Mouse (Mus musculus): ENCODE measurements at regions not wholly inside any gene's neighbourhood (a gene's known extent, or its start where the extent isn't known, plus 50 kb on each side); places are given as distances from the start of the nearest gene placed in this dataset.

DNA sequence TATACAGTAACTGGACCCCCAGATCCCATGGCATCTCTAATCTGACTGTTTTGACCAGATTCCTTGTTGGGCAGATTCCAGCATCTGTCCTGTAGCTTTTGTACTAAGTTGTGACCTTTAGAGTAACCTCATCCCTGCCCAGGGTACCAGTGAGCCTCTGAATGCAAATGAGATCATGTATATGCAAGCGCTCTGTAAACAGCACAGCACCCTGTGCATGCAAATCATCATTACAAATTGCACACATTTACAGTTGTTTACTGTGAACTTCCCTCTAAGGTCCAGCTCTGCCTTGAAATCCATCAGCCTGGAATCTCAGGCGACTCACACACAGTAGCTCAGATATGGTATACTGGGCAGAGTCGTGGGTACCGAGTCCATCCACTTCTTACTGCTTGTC lies 258.6 kb upstream of the Dusp10 start:
- no peaks in the 10 kb centered on the region for H3K36me3 ChIP-seq (ENCODE audit: control insufficient read depth in 1 of 2, insufficient read depth in 2 of 2, low read length in 2 of 2)
- TF ChIP-seq BHLHE40 (IDR thresholded peaks at IDR 0.05; ENCODE audit: borderline replicate concordance, low read depth, low read length) (no peak), ETS1 (IDR thresholded peaks at IDR 0.05; ENCODE audit: low read depth, low read length) (no peak), CHD2 (IDR thresholded peaks at IDR 0.05; ENCODE audit: low read length) (no peak), MAX (IDR thresholded peaks at IDR 0.05; ENCODE audit: low read length) (no peak), ZNF384 (IDR thresholded peaks at IDR 0.05; ENCODE audit: low read depth, low read length) (no peak), MXI1 (IDR thresholded peaks at IDR 0.05; ENCODE audit: low read depth, low read length) (no peak), TBP (IDR thresholded peaks at IDR 0.05; ENCODE audit: low read depth, low read length) (no peak), SMC3 (IDR thresholded peaks at IDR 0.05; ENCODE audit: low read depth, low read length) (no peak), GATA1 (IDR thresholded peaks at IDR 0.05; ENCODE audit: low read depth, low read length) (no peak)
- no peak overlapping the region for H3K4me3 ChIP-seq (ENCODE audit: control insufficient read depth in 1 of 2, insufficient read depth in 1 of 2, low read depth in 2 of 2, low read length in 2 of 2)
- no peaks in the 10 kb centered on the region for H3K79me2 ChIP-seq (ENCODE audit: control insufficient read depth, insufficient read depth, low read length, poor library complexity)
- H3K27ac ChIP-seq (ENCODE audit: control insufficient read depth, low read depth, low read length) = no peak overlapping the region
- DNase-seq (ENCODE audit: low read depth, low spot score) = no peak
- H3K27me3 ChIP-seq (ENCODE audit: control insufficient read depth in 1 of 2, insufficient read depth in 2 of 2, low read length in 2 of 2) = no peaks in the 10 kb centered on the region
- H3K4me1 ChIP-seq (ENCODE audit: control insufficient read depth in 1 of 2, insufficient read depth in 2 of 2, low read length in 2 of 2) = no peaks in the 10 kb centered on the region
- H3K9me3 ChIP-seq (replicated peaks; ENCODE audit: insufficient read depth, low read length) = no peaks in the 10 kb centered on the region
- H3K9ac ChIP-seq (ENCODE audit: control insufficient read depth, low read depth, low read length, poor library complexity, severe bottlenecking) = no peak overlapping the region

DNA sequence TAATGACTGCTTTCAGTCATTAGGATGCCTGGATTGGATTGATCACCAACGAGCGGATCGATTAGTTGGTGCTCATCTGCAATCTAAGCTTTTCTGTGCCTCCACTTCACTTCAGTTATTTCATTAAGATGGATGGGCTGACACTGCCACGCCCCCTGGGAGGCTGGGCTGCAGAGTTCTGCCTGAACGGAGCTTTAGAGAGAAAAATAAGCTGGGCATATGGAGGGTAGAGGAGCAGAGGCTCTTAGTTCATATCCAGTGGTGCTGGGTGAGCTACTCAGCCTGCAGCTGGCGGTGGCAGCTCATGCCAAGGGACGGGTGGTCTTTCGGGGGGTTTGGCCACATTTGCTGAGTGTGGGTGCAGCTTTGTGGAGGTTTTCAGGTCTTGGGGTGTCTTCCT lies 256.4 kb upstream of the Dusp10 start:
- Histone ChIP-seq H3K9me3 (replicated peaks; ENCODE audit: insufficient read depth, low read length) (no peaks in the 10 kb centered on the region), H3K79me2 (ENCODE audit: control insufficient read depth, insufficient read depth, low read length, poor library complexity) (no peaks in the 10 kb centered on the region), H3K36me3 (ENCODE audit: control insufficient read depth in 1 of 2, insufficient read depth in 2 of 2, low read length in 2 of 2) (no peaks in the 10 kb centered on the region), H3K27me3 (ENCODE audit: control insufficient read depth in 1 of 2, insufficient read depth in 2 of 2, low read length in 2 of 2) (no peaks in the 10 kb centered on the region), H3K27ac (ENCODE audit: control insufficient read depth, low read depth, low read length) (no peak overlapping the region), H3K4me1 (ENCODE audit: control insufficient read depth in 1 of 2, insufficient read depth in 2 of 2, low read length in 2 of 2) (no peaks in the 10 kb centered on the region), H3K4me3 (ENCODE audit: control insufficient read depth in 1 of 2, insufficient read depth in 1 of 2, low read depth in 2 of 2, low read length in 2 of 2) (no peak overlapping the region), H3K9ac (ENCODE audit: control insufficient read depth, low read depth, low read length, poor library complexity, severe bottlenecking) (no peak overlapping the region)
- TF ChIP-seq MYC (IDR thresholded peaks at IDR 0.05; ENCODE audit: low read depth, low read length) (no peak), HCFC1 (IDR thresholded peaks at IDR 0.05; ENCODE audit: low read depth, low read length) (no peak), UBTF (IDR thresholded peaks at IDR 0.05; ENCODE audit: borderline replicate concordance, insufficient read depth, low read depth, low read length) (no peak), TBP (IDR thresholded peaks at IDR 0.05; ENCODE audit: low read depth, low read length) (no peak), MEF2A (IDR thresholded peaks at IDR 0.05; ENCODE audit: extremely low read depth, insufficient replicate concordance, low read depth, low read length, poor library complexity, severe bottlenecking) (no peak), ELF1 (IDR thresholded peaks at IDR 0.05; ENCODE audit: low read depth, low read length) (no peak), GATA1 (IDR thresholded peaks at IDR 0.05; ENCODE audit: low read depth, low read length) (no peak), ZNF384 (IDR thresholded peaks at IDR 0.05; ENCODE audit: low read depth, low read length) (no peak), MXI1 (IDR thresholded peaks at IDR 0.05; ENCODE audit: low read depth, low read length) (no peak), POLR2A (IDR thresholded peaks at IDR 0.05; ENCODE audit: control insufficient read depth in 1 of 2, insufficient read depth in 1 of 2, low read depth in 1 of 2, low read length in 2 of 2, poor library complexity in 1 of 2) (no peak), POLR2AphosphoS5 (IDR thresholded peaks at IDR 0.05; ENCODE audit: borderline replicate concordance, low read depth, low read length) (no peak), USF2 (IDR thresholded peaks at IDR 0.05; ENCODE audit: borderline replicate concordance in 1 of 2, insufficient read depth in 1 of 2, low read depth in 1 of 2, low read length in 2 of 2) (no peak), E2F4 (IDR thresholded peaks at IDR 0.05; ENCODE audit: borderline replicate concordance, low read depth, low read length) (no peak)
- DNase-seq (ENCODE audit: low read depth, low spot score) = no peak

Measured in MEL (cell line).